Mouse (Mus musculus) T-helper 17 cell (primary cell): Measurements from ENCODE around the gene Chrna4.

Experiments used
- in situ Hi-C, 2 experiments: fragments of 300-600 bp; cut with MboI, MseI; formaldehyde crosslinking; loops; 1 replicate in 1 of 2; 2 replicates in 1 of 2; pipeline ENCODE4 v1.15.1; 2025; ENCODE audit warnings: high pct_unique_total_duplicates in 2 of 2

Gene Chrna4

DNA sequence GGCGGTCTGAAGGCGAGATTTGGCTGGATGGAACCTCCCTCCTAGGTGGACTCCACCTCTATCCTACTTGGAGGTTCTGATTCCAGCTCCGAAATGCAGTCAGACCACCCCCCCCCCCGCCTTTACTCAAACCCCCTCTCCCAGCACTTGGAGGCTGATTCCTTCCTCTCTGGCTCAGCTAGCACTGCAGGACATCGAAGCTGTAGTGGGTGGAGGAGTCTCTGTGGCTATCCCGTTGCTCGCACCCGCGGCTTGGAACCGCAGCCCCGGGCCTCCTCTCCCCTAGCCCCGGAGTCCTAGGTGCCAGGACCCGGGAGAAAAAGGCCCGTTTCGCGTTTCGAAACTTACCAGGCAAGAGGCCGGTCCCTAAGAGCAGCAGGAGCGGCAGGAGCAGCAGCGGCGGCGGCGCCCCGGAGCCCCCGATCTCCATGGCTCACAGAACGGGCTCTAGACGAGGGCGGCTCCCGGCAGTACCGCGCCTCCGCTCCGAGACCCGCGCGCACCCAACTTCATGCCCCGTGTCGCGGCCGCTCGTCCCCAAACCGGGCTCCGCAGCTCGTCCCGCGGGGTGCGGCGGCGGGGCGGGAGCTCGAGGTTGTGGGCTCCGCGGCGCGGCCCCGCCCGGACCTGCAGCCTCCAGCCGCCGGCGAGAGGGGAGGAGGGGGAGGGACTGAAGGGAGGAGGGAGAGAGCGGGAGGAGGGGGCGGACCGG, 4.5 kb downstream of the Chrna4 start:
- in situ Hi-C loops, result no loop called here

DNA sequence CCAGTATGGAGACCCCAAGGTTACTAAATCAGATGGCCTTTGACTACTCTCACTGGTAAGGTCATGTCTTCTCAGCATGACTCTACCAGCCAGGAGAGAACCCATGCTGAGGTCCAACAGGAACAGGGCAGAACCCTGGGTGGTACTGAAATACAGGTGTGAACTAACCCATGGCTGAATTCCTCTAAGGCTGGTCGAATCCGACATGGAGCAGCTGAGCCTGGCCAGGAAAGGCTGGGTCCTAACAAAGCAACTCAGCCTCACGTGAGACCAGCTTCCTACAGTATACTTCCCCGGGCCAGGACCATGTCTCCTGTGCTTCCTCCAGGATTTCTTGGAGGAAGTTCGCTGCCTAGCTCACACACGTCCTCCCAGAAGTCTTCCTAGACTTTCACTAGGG, 6.8 kb downstream of the Chrna4 start:
- in situ Hi-C loops, result no loop called here

DNA sequence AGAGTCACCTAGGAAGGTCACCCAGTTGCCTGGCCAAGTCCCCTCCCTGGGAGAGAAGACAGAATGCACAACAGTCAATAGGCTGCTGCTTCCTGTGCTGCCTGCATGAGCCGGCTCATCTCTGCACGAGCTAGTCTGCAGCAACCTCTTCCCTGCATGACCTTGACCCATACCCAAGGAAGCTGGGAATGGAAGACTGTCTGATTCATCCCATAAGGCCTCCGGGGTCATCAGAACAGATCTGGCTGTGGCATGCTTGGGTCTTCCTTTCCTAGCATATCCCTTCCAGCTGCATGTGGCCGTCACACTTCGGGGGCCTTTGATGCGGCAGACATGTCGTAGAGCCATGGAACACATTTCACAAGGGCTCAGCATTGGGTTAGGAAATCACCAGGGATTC, 8.2 kb downstream of the Chrna4 start:
- in situ Hi-C loops, result no loop called here

DNA sequence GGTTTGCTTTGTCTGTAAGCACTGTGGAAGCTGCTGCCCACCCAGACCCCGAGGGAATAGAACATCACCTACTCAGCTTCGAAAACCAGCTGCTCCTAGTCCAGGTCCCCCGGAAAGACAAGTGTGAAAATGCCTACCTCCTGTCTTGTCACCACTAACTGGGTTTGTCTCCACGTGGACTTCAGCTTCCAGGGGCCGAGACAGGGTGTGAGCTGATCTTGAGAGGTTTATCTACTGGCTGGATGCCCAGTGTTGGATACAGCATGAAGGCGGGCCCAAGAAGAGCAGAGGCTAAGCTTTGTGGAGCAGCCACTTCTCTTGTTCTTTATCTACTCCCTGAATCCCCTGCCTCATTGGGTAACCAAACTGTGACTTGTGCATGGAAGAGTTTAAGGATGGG, 10.0 kb downstream of the Chrna4 start:
- in situ Hi-C loops, result loop anchor here (5.0 kb wide), 2 partner anchors 186 to 646 kb away; no protein-coding TSS in a partner anchor

DNA sequence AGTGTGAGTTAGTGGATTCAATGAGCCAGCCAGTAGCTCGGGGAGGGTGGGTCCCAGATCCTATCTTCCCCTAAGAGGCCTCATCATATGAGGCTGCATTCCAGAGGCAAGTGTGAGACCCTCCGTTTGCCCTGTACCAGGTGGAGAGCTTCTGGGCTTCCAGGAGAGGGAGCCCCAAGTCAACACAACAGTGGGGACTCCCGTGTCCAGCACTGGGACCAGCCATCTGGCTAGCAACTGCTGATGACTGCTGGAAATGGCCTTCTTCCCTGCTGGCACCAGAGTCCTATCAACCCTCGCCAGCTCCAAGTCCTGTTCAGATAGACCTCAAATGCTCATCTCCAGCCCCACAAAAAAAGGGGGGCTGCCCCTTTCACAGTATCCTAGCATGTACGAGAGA, 10.9 kb downstream of the Chrna4 start:
- in situ Hi-C loops, result loop anchor here (5.0 kb wide), 2 partner anchors 185 to 645 kb away; no protein-coding TSS in a partner anchor

DNA sequence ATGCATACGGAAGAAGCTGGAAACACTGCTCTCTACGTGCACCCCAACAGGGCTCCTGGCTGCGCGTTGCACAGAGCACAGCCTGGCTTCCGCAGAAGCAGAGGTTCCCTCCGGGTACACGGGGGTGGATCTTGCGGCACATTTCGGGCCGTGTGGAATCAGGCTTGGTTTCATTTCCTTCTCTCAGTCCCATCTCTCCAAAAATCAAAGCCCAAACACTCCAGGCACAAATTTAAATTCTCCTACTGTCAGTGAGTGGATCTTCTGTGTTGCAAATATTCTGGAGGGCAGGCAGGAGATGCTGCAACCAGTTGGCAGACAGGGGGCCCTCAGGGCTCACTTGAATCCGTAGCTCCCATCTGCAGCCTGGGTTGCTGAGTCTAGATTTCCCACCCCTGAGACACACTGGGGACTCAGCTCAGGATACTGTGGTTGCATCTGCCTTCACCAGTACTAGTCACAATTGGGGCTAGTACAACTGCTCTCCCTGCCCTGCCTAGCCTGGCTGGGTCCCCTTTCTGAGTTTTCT, 11.9 kb downstream of the Chrna4 start:
- in situ Hi-C loops, result loop anchor here (5.0 kb wide), 2 partner anchors 184 to 644 kb away; no protein-coding TSS in a partner anchor

DNA sequence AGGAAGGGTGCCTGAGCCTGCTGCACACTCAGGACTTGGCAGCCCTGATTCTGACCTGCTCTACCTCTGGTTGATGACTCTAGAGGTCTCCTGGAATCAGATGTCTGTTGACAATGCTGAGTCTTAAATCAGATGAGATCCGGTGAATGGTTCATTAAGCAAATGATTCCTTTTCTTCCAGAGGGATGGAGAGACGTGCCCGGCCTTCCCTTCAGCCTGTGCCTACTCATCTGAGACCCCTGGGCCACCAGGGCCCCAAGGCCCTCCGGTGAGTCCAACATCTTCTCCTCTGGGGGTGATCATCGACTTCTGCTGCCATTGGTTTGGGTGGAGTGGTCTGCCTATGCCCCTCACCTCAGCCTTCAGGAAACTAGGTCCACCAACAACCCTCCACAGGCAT, 35.0 kb downstream of the Chrna4 start:
- in situ Hi-C loops, result no loop called here

DNA sequence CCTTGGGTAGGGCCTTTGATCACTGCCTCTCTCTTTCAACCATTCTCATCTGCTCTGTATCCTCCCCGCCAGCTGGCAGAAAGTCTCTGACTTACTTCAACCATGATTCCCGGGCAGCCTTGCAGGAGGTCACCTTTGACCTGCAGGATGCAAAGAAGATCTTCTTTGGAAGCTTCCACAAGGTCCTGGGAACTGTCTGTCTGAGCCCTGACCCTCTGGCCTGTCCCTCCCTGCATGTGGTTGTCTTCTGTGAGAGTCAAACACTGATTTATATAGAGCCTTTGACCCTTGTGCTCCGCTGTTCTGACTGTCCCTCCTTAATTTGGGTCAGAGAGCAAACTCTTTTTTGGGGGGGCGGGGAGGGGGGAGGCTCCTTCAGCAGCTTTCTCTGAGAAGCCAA, 36.3 kb downstream of the Chrna4 start:
- in situ Hi-C loops, result no loop called here

DNA sequence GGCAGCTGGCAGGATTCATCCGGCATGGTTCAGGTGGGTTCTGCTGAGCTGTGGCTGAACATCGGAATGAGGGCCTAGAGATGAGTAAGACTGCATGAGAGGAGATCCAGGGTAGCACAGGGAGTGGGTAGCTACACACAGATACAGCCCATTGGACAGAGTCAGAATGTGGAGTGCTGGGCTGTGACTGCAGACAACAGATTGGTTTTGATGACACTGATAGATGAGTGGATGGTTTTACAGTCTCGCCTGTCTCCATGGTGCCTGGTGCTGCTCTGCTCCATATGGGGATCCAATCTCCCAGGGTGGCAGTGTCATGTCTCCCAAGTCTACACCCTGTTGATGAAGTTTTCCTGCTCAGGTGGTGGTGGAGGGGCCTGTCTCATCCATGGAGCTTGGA, 46.4 kb downstream of the Chrna4 start:
- in situ Hi-C loops, result no loop called here

DNA sequence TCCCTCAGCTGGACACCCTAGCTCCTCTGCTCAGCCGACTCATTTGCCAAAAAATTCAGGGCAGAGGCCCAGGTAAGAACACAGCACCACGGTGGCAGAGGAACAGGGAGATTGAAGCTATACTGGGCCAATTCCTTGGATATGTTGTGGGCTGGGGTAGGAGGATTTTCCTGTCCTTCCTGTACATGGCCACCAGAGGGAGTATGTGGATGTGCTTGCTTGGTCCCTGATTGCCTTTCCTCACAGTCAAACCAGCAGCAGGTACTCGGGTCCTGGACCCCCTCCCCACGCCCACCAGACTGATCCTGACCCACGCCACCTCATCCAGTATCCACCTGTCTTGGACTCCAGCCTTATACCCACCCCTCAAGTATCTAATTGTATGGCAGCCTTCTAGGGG, 46.9 kb downstream of the Chrna4 start:
- in situ Hi-C loops, result no loop called here

DNA sequence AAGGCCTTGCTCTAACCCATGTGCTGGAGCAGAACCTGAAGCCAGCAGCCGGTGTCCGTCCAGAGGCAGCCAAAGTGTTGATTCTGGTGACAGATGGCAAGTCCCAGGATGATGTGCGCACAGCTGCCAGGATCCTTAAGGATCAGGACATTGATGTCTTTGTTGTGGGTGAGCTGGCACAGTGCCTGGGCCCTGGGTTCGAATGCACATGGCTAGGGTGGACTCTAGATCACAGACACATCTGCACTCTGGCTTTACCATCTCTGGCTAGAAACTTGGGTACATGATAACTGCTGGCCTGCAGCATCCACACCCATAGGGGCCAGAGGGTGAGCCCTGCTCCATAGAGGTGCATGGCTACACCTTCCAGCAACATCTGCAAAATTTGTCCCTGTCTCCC, 47.9 kb downstream of the Chrna4 start:
- in situ Hi-C loops, result no loop called here

DNA sequence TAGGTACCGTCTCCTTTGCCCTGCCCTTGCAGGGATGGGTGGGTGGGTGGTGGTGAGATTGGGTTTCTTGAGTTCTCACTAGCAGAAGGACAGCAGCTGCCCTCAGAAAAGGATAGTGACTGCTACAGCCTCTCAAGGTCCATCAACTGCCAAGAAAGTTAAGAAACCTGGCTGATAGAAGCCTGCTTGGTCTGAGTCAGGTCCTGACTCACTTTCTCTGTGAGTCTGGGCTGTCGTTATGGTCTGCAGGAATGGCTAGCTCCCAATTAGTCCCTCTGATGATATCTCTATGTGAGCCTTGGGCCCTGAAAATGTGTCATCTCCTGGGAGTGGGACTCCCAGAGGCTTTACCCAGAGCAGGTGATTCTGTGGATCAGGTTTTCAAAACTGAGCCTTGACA, 49.0 kb downstream of the Chrna4 start:
- in situ Hi-C loops, result no loop called here

DNA sequence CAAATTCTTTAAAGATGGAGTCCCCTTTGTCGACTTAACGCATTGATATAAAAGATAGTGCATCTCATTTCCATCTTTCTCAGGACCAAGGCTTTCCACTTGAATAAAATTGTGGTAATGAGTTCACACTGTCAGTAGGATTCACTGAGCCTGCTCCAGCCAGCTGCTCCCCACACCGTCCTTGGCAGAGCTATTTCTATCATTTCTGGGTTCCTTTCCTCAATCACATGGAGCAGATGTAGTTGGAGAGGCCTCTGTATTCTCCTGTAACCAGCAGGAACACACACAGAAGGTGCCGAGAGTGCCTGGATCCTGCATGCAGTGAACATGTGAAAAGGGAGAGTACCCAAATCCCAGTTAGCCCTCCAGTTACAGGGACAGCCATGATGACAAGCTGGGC, 53.0 kb downstream of the Chrna4 start:
- in situ Hi-C loops, result no loop called here

DNA sequence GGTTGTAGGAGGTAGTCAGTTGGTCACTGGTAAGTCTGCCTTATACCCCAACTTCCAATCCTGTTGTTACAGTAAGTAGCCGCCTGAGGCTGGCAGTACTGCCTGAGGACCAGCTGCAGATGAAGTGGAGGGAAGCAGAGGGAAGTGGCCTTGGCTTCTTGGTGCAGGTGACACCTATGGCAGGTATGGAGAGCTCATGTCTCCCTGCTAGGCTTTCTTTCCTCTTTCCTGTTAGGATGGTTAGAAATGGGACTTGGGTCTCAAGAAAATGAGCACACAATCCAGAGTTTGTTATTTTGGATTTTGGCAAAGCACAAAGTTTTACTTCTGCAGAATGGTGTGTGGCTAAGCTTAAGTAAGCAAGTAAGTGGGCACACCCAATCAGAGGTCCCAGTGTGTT, 54.4 kb downstream of the Chrna4 start:
- in situ Hi-C loops, result no loop called here

DNA sequence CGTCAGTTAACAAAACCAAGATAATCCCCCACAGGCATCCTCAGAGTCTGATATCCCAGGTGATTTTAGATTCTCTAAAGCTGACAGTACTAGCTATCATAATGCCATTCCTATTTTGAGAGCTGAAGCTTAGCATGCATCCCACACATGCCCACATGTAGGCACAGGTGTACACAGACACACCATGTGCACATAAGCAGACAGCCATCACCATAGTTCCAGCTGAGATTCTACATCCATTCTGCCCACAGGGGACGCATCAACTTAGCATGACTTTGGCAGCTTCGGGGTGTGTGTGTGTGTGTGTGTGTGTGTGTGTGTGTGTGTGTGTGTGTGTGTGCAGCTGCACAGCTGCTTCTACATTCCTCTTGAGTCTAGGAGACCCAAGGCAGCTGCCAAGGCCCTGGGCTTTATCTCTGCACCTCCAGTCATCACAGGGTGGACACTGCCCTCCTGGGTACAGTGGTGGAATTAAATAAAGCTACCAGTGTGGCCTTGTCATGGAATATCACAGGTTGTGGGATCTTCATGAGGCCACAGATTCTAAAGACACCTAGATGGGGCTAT, 54.9 kb downstream of the Chrna4 start:
- in situ Hi-C loops, result no loop called here

DNA sequence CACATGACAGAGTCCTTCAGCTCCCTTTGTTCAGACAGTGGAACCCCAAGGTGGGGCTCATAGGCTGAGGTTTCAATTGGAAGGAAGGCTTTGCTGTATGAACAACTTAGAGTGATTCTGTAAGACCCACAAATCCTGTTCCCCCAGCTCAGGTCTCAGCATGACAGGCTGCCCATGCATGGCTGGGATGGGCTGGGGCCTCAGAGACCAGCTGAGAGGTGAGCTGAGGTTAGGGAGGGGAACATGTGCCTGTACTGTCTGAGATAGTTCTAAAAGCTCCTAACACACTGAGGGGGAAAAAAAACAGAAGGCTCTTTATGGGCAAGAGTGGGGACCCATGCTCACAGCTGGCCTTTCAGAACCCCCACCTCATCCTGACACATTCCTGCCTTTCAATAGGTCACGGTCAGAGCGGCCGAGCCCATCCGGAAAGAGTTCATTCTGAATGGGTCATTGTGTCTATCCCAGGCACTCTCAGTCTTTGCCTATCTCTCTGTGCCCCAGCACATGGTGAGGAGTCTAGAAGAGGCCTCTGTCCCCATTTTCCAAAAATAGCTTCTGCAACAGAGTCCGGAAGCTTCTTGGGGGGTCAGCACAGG, 55.8 kb downstream of the Chrna4 start:
- in situ Hi-C loops, result no loop called here

DNA sequence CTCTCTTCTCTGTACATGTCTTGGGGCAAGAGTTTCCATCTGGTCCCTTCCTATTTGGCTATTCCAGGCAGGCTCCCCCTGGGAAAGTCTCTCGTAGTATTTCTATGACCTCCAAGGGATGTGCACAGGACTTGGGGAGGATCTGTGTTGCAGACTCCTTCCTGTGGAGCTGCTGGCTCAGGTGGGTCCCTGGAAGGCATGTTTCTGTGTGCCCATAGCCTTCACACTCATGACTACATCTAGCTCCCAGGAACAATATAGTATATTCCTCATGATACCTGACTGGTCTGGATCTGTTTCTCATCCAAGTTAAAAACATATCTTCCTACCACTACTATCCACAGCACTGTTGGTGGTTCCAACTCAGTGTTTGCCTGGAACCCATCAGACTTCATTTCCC, 56.3 kb downstream of the Chrna4 start:
- in situ Hi-C loops, result no loop called here

DNA sequence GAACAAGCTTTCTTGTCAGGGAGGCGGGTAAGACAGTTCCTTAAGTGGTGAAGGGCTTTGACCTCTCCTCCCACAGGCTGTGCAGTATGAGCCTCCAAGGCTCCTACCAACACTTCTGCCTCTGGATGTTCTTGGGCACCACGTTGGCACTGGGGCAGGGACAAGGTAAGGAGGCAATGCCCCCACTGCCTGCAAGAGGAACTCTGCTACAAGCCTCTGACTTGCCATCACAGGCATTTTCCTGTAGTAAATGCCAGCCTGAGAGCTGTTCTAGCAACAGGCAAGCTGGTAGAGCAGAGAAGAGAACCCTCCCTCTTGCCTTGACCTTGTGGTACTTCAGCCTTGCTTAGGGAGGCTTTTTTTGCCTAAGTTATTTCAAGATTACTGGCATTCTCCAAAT, 56.9 kb downstream of the Chrna4 start, which contains the start of gene Col20a1:
Gene Col20a1, plus strand, starts transcription at position 87 of the 400 bp plus-strand sequence.
- in situ Hi-C loops, result no loop called here

DNA sequence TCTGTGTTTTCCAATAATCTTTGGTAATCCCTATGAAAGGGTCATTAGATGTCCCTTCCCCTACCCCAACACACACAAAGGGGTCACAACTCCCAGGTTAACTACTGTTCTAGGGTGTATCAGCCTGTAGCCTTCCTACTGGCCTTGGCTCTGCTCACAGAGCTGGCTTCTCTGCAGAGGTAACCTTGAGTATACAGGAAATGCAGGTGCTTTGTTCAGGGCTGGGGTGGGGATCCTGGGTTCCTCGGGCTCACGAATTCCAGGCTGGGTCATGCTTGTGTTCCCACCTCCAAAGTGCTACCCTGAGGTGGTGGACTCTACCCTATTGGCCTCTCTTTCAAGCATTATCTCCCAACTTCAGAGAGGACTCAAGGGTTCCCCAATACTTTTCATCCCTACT, 57.7 kb downstream of the Chrna4 start:
- in situ Hi-C loops, result no loop called here

DNA sequence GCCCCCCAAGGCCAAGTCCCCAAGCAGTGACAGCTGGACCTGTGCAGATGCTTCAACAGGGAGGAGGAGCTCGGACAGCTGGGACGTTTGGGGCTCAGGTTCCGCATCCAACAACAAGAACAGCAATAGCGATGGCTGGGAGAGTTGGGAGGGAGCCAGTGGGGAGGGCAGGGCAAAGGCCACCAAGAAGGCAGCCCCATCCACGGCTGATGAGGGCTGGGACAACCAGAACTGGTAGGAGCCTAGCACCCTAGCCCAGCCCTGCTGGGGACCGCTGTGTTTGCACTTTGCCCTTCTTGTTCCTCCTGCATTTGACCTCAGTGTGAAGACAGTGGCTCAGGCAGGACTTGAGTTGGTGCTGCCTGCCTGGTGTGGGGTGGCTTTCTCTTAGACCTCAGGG, 62.2 kb downstream of the Chrna4 start:
- in situ Hi-C loops, result no loop called here
